Mouse (Mus musculus) thymus, postnatal 36 days (tissue): Measurements from ENCODE around the gene Cldn34a.
"Not testable (repeated sequence)": the region's sequence is repeated elsewhere in the genome, so short reads cannot be mapped to it uniquely, and the experiment has no call there.

Experiments used
- DNase-seq, 2 experiments: peaks; one replicate each; pipeline ENCODE4 v3.0.0; 2022; ENCODE audit warnings: mixed read lengths in 2 of 2

Cldn34a gene

DNA sequence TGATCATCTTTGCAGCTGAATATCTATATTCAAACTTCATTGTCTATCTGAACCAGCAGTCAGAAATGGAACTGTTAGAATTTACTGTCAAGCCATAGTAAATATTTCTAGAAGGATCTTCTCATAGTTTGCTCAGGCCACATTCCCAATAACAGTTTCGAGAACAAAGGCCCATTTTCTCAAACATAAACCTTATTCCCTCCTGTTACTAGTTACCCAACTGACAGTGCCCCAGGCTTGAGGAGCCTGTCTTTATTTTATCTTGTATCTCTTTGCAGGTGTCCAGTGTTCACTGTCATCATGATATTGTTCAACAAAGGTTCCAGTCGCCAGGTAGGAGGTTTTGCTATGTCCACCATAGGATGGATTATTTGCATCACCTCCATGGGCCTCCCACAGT is at the start of gene Cldn34a:
Gene Cldn34a, plus strand, starts transcription at position 301 of the 400 bp plus-strand sequence.
- DNase-seq = no peak

- not testable (repeated sequence) for DNase-seq
These were observed 44.5 kb upstream of the Cldn34a start for GRCm38 (mm10) chrX:152518611-152519010.

DNA sequence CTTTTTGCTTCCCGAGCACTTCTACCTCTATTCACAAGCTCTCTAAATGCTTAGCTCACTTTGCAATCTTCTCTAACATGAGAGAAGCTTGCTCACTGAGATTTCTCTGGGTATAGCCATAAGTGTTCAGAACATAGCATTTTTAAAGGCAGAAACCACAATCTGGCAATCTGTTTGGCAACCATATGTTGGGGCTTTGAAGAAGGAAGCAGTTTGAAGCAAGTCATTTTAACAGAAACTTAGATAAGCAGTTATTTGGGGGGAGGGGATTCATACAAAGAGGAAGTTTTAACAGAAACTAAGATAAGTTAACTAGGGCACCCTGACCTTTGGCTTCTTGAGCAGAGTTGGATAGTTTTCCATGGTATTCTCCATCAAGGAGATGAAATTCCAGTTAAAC is 17.4 kb upstream of the Cldn34a start:
- no peak for DNase-seq

- DNase-seq = no peak
These were observed 15.0 kb upstream of the Cldn34a start for GRCm38 (mm10) chrX:152548180-152548579.

- DNase-seq = no peak
These were observed 5.7 kb upstream of the Cldn34a start for GRCm38 (mm10) chrX:152557446-152557845.
